Mouse (Mus musculus) spleen, adult 18-20 months (tissue): ENCODE results near the gene 4930402F06Rik.

ENCODE experiments used
- DNase-seq, 2 experiments: peaks; one replicate each; pipeline ENCODE4 v3.0.0; 2022; ENCODE audit warnings: mixed read lengths in 2 of 2

Gene 4930402F06Rik

GRCm38 (mm10) chr2:35416473-35416872 is 19.5 kb upstream of the 4930402F06Rik start:
- DNase-seq, result no peak

GRCm38 (mm10) chr2:35412810-35413209 is 15.8 kb upstream of the 4930402F06Rik start:
- DNase-seq, result no peak

- no peak for DNase-seq
Measured at GRCm38 (mm10) chr2:35412246-35412645, 15.3 kb upstream of the 4930402F06Rik start.

GRCm38 (mm10) chr2:35411640-35412190 is 14.7 kb upstream of the 4930402F06Rik start:
- DNase-seq, result no peak

- DNase-seq, result no peak
Measured at GRCm38 (mm10) chr2:35409466-35409865, 12.5 kb upstream of the 4930402F06Rik start.

GRCm38 (mm10) chr2:35408409-35409110 is 11.6 kb upstream of the 4930402F06Rik start:
- no peak for DNase-seq

GRCm38 (mm10) chr2:35407878-35408277 is 10.9 kb upstream of the 4930402F06Rik start:
- DNase-seq, result no peak

GRCm38 (mm10) chr2:35407266-35407665 is 10.3 kb upstream of the 4930402F06Rik start:
- no peak for DNase-seq

- no peak for DNase-seq
Measured at GRCm38 (mm10) chr2:35406611-35407010, 9.6 kb upstream of the 4930402F06Rik start.

GRCm38 (mm10) chr2:35402391-35402790 is 5.4 kb upstream of the 4930402F06Rik start:
- peak in 1 of 2 experiments; percentile 2 for DNase-seq

GRCm38 (mm10) chr2:35400739-35401138 is 3.8 kb upstream of the 4930402F06Rik start:
- peak in 1 of 2 experiments; percentile 1 for DNase-seq

GRCm38 (mm10) chr2:35398184-35398828 is 1.3 kb upstream of the 4930402F06Rik start:
- DNase-seq, result no peak

- DNase-seq, result peak; percentile 56 to 68
Measured at GRCm38 (mm10) chr2:35397590-35398173, 707 bp upstream of the 4930402F06Rik start.

- DNase-seq, result no peak
Measured at GRCm38 (mm10) chr2:35385441-35385871, 11.5 kb downstream of the 4930402F06Rik start.

- DNase-seq, result no peak
Measured at GRCm38 (mm10) chr2:35379306-35379705, 17.7 kb downstream of the 4930402F06Rik start.

GRCm38 (mm10) chr2:35377600-35377999 is 19.4 kb downstream of the 4930402F06Rik start:
- DNase-seq, result no peak

GRCm38 (mm10) chr2:35373003-35373402 is 24.0 kb downstream of the 4930402F06Rik start:
- DNase-seq, result peak in 1 of 2 experiments; percentile 11

- DNase-seq, result no peak
Measured at GRCm38 (mm10) chr2:35370686-35371085, 26.3 kb downstream of the 4930402F06Rik start.

- no peak for DNase-seq
Measured at GRCm38 (mm10) chr2:35367629-35368028, 29.3 kb downstream of the 4930402F06Rik start, which contains the start of gene 4930568D16Rik. 4930568D16Rik (minus strand) TSS chr2:35367729.

GRCm38 (mm10) chr2:35349184-35349583 is 47.8 kb downstream of the 4930402F06Rik start:
- DNase-seq, result no peak

- DNase-seq, result no peak
Measured at GRCm38 (mm10) chr2:35345984-35346383, 51.0 kb downstream of the 4930402F06Rik start.

- DNase-seq, result no peak
Measured at GRCm38 (mm10) chr2:35342605-35343004, 54.4 kb downstream of the 4930402F06Rik start.

- no peak for DNase-seq
Measured at GRCm38 (mm10) chr2:35338707-35339106, 58.3 kb downstream of the 4930402F06Rik start.
